Mouse (Mus musculus): ENCODE data around the gene Kbtbd12. TPM values are rescaled to one million over a fixed set of nuclear protein-coding genes. Genes with fewer than 3 reads are reported as not detected.

The Kbtbd12 gene
- polyA plus RNA-seq (2014; fragmentation: Illumina TruSeq; extraction: RNeasy Lipid Tissue Mini Kit (QIAGEN cat#74804); ENCODE audit: low read depth, low replicate concordance), result 2.4 TPM

GRCm38 (mm10) chr6:88637611-88638301, at the start of gene Kbtbd12:
Kbtbd12 (minus strand) TSS chr6:88637950.

GRCm38 (mm10) chr6:88518404-88519263, 119.1 kb downstream of the Kbtbd12 start, which contains the start of gene Sec61a1:
Sec61a1 (minus strand) TSS chr6:88518905.

Other genes starting within 250 kb of the Kbtbd12 start
- 4.9 TPM for gene Eefsec, start 191.4 kb downstream of the Kbtbd12 start, polyA plus RNA-seq (2014; fragmentation: Illumina TruSeq; extraction: RNeasy Lipid Tissue Mini Kit (QIAGEN cat#74804); ENCODE audit: low read depth, low replicate concordance)
- 5.1 TPM for gene Ruvbl1, start 172.5 kb downstream of the Kbtbd12 start, polyA plus RNA-seq (2014; fragmentation: Illumina TruSeq; extraction: RNeasy Lipid Tissue Mini Kit (QIAGEN cat#74804); ENCODE audit: low read depth, low replicate concordance)
- 105 TPM for gene Sec61a1, start 119.0 kb downstream of the Kbtbd12 start, polyA plus RNA-seq (2014; fragmentation: Illumina TruSeq; extraction: RNeasy Lipid Tissue Mini Kit (QIAGEN cat#74804); ENCODE audit: low read depth, low replicate concordance)
- 25.3 TPM for gene Mgll, start 86.5 kb upstream of the Kbtbd12 start, polyA plus RNA-seq (2014; fragmentation: Illumina TruSeq; extraction: RNeasy Lipid Tissue Mini Kit (QIAGEN cat#74804); ENCODE audit: low read depth, low replicate concordance)
- 1.1 TPM for gene Abtb1, start 204.0 kb upstream of the Kbtbd12 start, polyA plus RNA-seq (2014; fragmentation: Illumina TruSeq; extraction: RNeasy Lipid Tissue Mini Kit (QIAGEN cat#74804); ENCODE audit: low read depth, low replicate concordance)
- gene Podxl2, start 237.1 kb upstream of the Kbtbd12 start, polyA plus RNA-seq (2014; fragmentation: Illumina TruSeq; extraction: RNeasy Lipid Tissue Mini Kit (QIAGEN cat#74804); ENCODE audit: low read depth, low replicate concordance), result not detected

All from liver, adult 10 weeks (tissue).